Mouse (Mus musculus) telencephalon, adult 2 months (tissue): Measurements from ENCODE around the gene Six2.

Experiments
- DNase-seq: peaks from one replicate; pipeline ENCODE4 v3.0.0-alpha.2; 2011; ENCODE audit warnings: low read depth, low spot score

The Six2 gene

GRCm38 (mm10) chr17:85688236-85688910, at the start of gene Six2:
TSS of gene Six2 (minus strand) at chr17:85688274.
- no peak for DNase-seq

- no peak for DNase-seq
These were observed 49.2 kb upstream of the Six2 start for GRCm38 (mm10) chr17:85737090-85737780.

- no peak for DNase-seq
These were observed 43.3 kb upstream of the Six2 start for GRCm38 (mm10) chr17:85731329-85731728.

- DNase-seq: no peak
These were observed 42.3 kb upstream of the Six2 start for GRCm38 (mm10) chr17:85730231-85731015.

GRCm38 (mm10) chr17:85728071-85728718, 40.1 kb upstream of the Six2 start:
- DNase-seq: no peak

- no peak for DNase-seq
These were observed 37.9 kb upstream of the Six2 start for GRCm38 (mm10) chr17:85725988-85726387.

GRCm38 (mm10) chr17:85723166-85723565, 35.1 kb upstream of the Six2 start:
- DNase-seq: no peak

GRCm38 (mm10) chr17:85717266-85717665, 29.2 kb upstream of the Six2 start:
- no peak for DNase-seq

GRCm38 (mm10) chr17:85715784-85716183, 27.7 kb upstream of the Six2 start:
- no peak for DNase-seq

GRCm38 (mm10) chr17:85714370-85714769, 26.3 kb upstream of the Six2 start:
- DNase-seq: no peak

- no peak for DNase-seq
These were observed 24.8 kb upstream of the Six2 start for GRCm38 (mm10) chr17:85712874-85713273.

- DNase-seq: no peak
These were observed 16.5 kb upstream of the Six2 start for GRCm38 (mm10) chr17:85704369-85705260.

- DNase-seq: no peak
These were observed 12.0 kb upstream of the Six2 start for GRCm38 (mm10) chr17:85700028-85700427.

GRCm38 (mm10) chr17:85698643-85699042, 10.6 kb upstream of the Six2 start:
- DNase-seq: no peak

- DNase-seq: no peak
These were observed 9.9 kb upstream of the Six2 start for GRCm38 (mm10) chr17:85697976-85698375.

GRCm38 (mm10) chr17:85694499-85694898, 6.4 kb upstream of the Six2 start:
- no peak for DNase-seq

- DNase-seq: no peak
These were observed 5.0 kb upstream of the Six2 start for GRCm38 (mm10) chr17:85693101-85693500.

- DNase-seq: no peak
These were observed 4.5 kb upstream of the Six2 start for GRCm38 (mm10) chr17:85692594-85692993.

- no peak for DNase-seq
These were observed 3.8 kb upstream of the Six2 start for GRCm38 (mm10) chr17:85691701-85692536.

GRCm38 (mm10) chr17:85690969-85691335, 2.9 kb upstream of the Six2 start:
- no peak for DNase-seq
